Mouse (Mus musculus) lung, embryonic 14.5 days (tissue): Measurements from ENCODE around the gene Lef1. TPM values are rescaled to one million over a fixed set of nuclear protein-coding genes. Genes with fewer than 3 reads are reported as not detected.

ENCODE experiments used
- ATAC-seq: fragments of 200-750 bp; cut with Nextera tagmentation; 2 replicates; pipeline ENCODE4 v1.8.0; 2017; ENCODE audit warnings: mild to moderate bottlenecking, moderate TSS enrichment, moderate library complexity; ENCODE audit not compliant: insufficient read depth
- DNase-seq: peaks from one replicate; pipeline ENCODE4 v3.0.0-alpha.2; 2015
- H3K27ac ChIP-seq: fragments of 300-500 bp; sonication (generic); 2 replicates; pipeline ENCODE4 v1.5.1; 2014; ENCODE audit warnings: low read depth, mild to moderate bottlenecking, moderate library complexity
- H3K27me3 ChIP-seq: fragments of 300-500 bp; sonication (generic); 2 replicates; pipeline ENCODE4 v1.6.1; 2014; ENCODE audit warnings: low read length, control low read depth; ENCODE audit not compliant: insufficient read depth
- H3K36me3 ChIP-seq: fragments of 300-500 bp; sonication (generic); 2 replicates; pipeline ENCODE4 v1.6.1; 2014; ENCODE audit warnings: control low read depth; ENCODE audit not compliant: insufficient read depth
- H3K4me1 ChIP-seq: fragments of 300-500 bp; sonication (generic); 2 replicates; pipeline ENCODE4 v1.6.1; 2014; ENCODE audit warnings: antibody characterized with exemption, control low read depth; ENCODE audit not compliant: insufficient read depth
- H3K4me2 ChIP-seq: fragments of 300-500 bp; sonication (generic); 2 replicates; pipeline ENCODE4 v1.6.1; 2014; ENCODE audit warnings: mild to moderate bottlenecking
- H3K4me3 ChIP-seq: fragments of 300-500 bp; sonication (generic); 2 replicates; pipeline ENCODE4 v1.5.1; 2014; ENCODE audit warnings: low read depth, low read length
- H3K9ac ChIP-seq: fragments of 300-500 bp; sonication (generic); 2 replicates; pipeline ENCODE4 v1.6.1; 2014
- H3K9me3 ChIP-seq: fragments of 300-500 bp; sonication (generic); 2 replicates; pipeline ENCODE4 v1.6.1; 2016; ENCODE audit warnings: low read depth, low read length, control low read depth
- CTCF ChIP-seq: IDR thresholded peaks from 2 replicates; pipeline ENCODE4 v1.5.1; 2016; ENCODE audit warnings: antibody characterized with exemption, low read depth
- WGBS: fragments of 180-500 bp; shearing (Covaris S2); extraction: QIAGEN DNeasy Blood & Tissue Kit; methylation state at CpG from one replicate; pipeline ENCODE4 v1.1.7; 2014; 5-methylcytosine and 5-hydroxymethylcytosine counted together
- polyA plus RNA-seq: library from polyadenylated mRNA; unstranded; fragments of >200 nt; fragmentation: Nextera tagmentation; extraction: Ambion mirVana; gene quantifications from 2 replicates; pipeline ENCODE4 v1.2.1, GENCODE M21; 2014

Gene Lef1
- polyA plus RNA-seq, 1 experiment from 2014 or later: 32.7 TPM

GRCm38 (mm10) chr3:131167731-131168130, 57.5 kb downstream of the Lef1 start:
- 72% methylated on average over 4 of the region's 4 CpGs for WGBS
- Histone ChIP-seq H3K4me2 (no peak overlapping the region), H3K4me1 (peaks cover 7% of the 10 kb centered on the region; the same call in 1 of the 2 replicates), H3K9me3 (no peaks in the 10 kb centered on the region), H3K27me3 (no peaks in the 10 kb centered on the region), H3K9ac (no peak overlapping the region), H3K27ac (no peak overlapping the region), H3K4me3 (no peak overlapping the region), H3K36me3 (no peaks in the 10 kb centered on the region)
- no peak for TF ChIP-seq CTCF
- ATAC-seq (no peak), DNase-seq (no peak)

- 91% methylated on average over 6 of the region's 6 CpGs for WGBS
- Histone ChIP-seq H3K4me3 (no peak overlapping the region), H3K9ac (no peak overlapping the region), H3K27ac (no peak overlapping the region), H3K36me3 (no peaks in the 10 kb centered on the region), H3K4me1 (peaks cover 7% of the 10 kb centered on the region; the same call in 1 of the 2 replicates), H3K9me3 (no peaks in the 10 kb centered on the region), H3K4me2 (no peak overlapping the region), H3K27me3 (no peaks in the 10 kb centered on the region)
- TF ChIP-seq CTCF: no peak
- ATAC-seq (no peak), DNase-seq (no peak)
Observed at GRCm38 (mm10) chr3:131169161-131169560, 58.9 kb downstream of the Lef1 start.

- Histone ChIP-seq H3K36me3 (no peaks in the 10 kb centered on the region), H3K9me3 (no peaks in the 10 kb centered on the region), H3K27ac (no peak overlapping the region), H3K27me3 (no peaks in the 10 kb centered on the region), H3K4me1 (peaks cover 7% of the 10 kb centered on the region; the same call in 1 of the 2 replicates), H3K4me3 (no peak overlapping the region), H3K4me2 (no peak overlapping the region), H3K9ac (no peak overlapping the region)
- no peak; the same call in 1 of the 2 replicates for TF ChIP-seq CTCF
- ATAC-seq (no peak), DNase-seq (no peak)
- WGBS: 91% methylated on average over 6 of the region's 6 CpGs
Observed at GRCm38 (mm10) chr3:131170099-131170643, 59.9 kb downstream of the Lef1 start.

GRCm38 (mm10) chr3:131171292-131171960, 61.2 kb downstream of the Lef1 start:
- Histone ChIP-seq H3K4me3 (no peak overlapping the region), H3K36me3 (no peaks in the 10 kb centered on the region), H3K4me1 (peaks cover 7% of the 10 kb centered on the region; the same call in 1 of the 2 replicates), H3K9ac (no peak overlapping the region), H3K9me3 (no peaks in the 10 kb centered on the region), H3K27me3 (no peaks in the 10 kb centered on the region), H3K4me2 (0 out of 2 replicates have a peak overlapping the region, but pooled peaks have one; percentile 10), H3K27ac (no peak overlapping the region)
- WGBS: 25% methylated on average over 11 of the region's 11 CpGs
- TF ChIP-seq CTCF: no peak
- no peak for DNase-seq
- ATAC-seq: peak; percentile 48; the same call in 1 of the 2 replicates

GRCm38 (mm10) chr3:131172293-131172692, 62.0 kb downstream of the Lef1 start:
- Histone ChIP-seq H3K9ac (no peak overlapping the region), H3K36me3 (no peaks in the 10 kb centered on the region), H3K9me3 (no peaks in the 10 kb centered on the region), H3K4me1 (peaks cover 7% of the 10 kb centered on the region; the same call in 1 of the 2 replicates), H3K27ac (no peak overlapping the region), H3K4me2 (no peak overlapping the region), H3K4me3 (no peak overlapping the region), H3K27me3 (no peaks in the 10 kb centered on the region)
- no peak for TF ChIP-seq CTCF
- ATAC-seq: no peak
- WGBS: 51% methylated on average over 4 of the region's 4 CpGs
- DNase-seq: no peak

- no peak overlapping the region for H3K4me2 ChIP-seq
- H3K4me1 ChIP-seq: no peaks in the 10 kb centered on the region
- no peaks in the 10 kb centered on the region for H3K27me3 ChIP-seq
- no peak overlapping the region for H3K4me3 ChIP-seq
- no peak overlapping the region for H3K9ac ChIP-seq
- no peaks in the 10 kb centered on the region for H3K9me3 ChIP-seq
- no peak for TF ChIP-seq CTCF
- ATAC-seq (no peak), DNase-seq (no peak)
- H3K36me3 ChIP-seq: no peaks in the 10 kb centered on the region
- WGBS: 79% methylated on average over 11 of the region's 11 CpGs
- no peak overlapping the region for H3K27ac ChIP-seq
Observed at GRCm38 (mm10) chr3:131181006-131181405, 70.7 kb downstream of the Lef1 start.

- H3K36me3 ChIP-seq: peaks cover 3% of the 10 kb centered on the region; the same call in 1 of the 2 replicates
- DNase-seq: no peak
- 66% methylated on average over 6 of the region's 6 CpGs for WGBS
- H3K4me2 ChIP-seq: no peak overlapping the region
- no peak for ATAC-seq
- H3K27ac ChIP-seq: no peak overlapping the region
- H3K27me3 ChIP-seq: no peaks in the 10 kb centered on the region
- no peak for TF ChIP-seq CTCF
- no peaks in the 10 kb centered on the region for H3K9me3 ChIP-seq
- H3K9ac ChIP-seq: no peak overlapping the region
- no peak overlapping the region for H3K4me3 ChIP-seq
- H3K4me1 ChIP-seq: no peaks in the 10 kb centered on the region
Observed at GRCm38 (mm10) chr3:131182158-131182557, 71.9 kb downstream of the Lef1 start.
